Mouse (Mus musculus) embryonic fibroblast, embryonic 13.5 days (primary cell): ENCODE results near the gene Fnbp1l. TPM values are rescaled to one million over a fixed set of nuclear protein-coding genes. Genes with fewer than 3 reads are reported as not detected.

Experiments
- H3K27ac ChIP-seq: 2 replicates; pipeline ENCODE4 v1.5.1; 2012; ENCODE audit warnings: low read length, control low read depth, inconsistent platforms; ENCODE audit not compliant: insufficient read depth
- H3K4me1 ChIP-seq: 2 replicates; pipeline ENCODE4 v1.6.1; 2011; ENCODE audit warnings: low read length; ENCODE audit not compliant: control insufficient read depth, insufficient read depth
- H3K4me3 ChIP-seq: 2 replicates; pipeline ENCODE4 v1.5.1; 2011; ENCODE audit warnings: mild to moderate bottlenecking, control low read depth, low read length; ENCODE audit not compliant: insufficient read depth
- CTCF ChIP-seq: IDR thresholded peaks from 2 replicates; pipeline ENCODE4 v1.5.1; 2011; ENCODE audit warnings: mild to moderate bottlenecking, control low read depth, low read length, moderate library complexity, borderline replicate concordance; ENCODE audit not compliant: insufficient read depth
- POLR2A ChIP-seq: IDR thresholded peaks from 2 replicates; pipeline ENCODE4 v1.6.1; 2011; ENCODE audit warnings: low read depth, mild to moderate bottlenecking, control low read depth, low read length, moderate library complexity
- polyA plus RNA-seq: library from polyadenylated mRNA; stranded (reverse); fragments of >200 nt; gene quantifications from 2 replicates; pipeline ENCODE4 v1.2.4, GENCODE M21; 2011; ENCODE audit warnings: low read depth; ENCODE audit not compliant: missing spikeins, insufficient read length

Fnbp1l gene
- polyA plus RNA-seq, 1 experiment = 65.4 TPM

DNA sequence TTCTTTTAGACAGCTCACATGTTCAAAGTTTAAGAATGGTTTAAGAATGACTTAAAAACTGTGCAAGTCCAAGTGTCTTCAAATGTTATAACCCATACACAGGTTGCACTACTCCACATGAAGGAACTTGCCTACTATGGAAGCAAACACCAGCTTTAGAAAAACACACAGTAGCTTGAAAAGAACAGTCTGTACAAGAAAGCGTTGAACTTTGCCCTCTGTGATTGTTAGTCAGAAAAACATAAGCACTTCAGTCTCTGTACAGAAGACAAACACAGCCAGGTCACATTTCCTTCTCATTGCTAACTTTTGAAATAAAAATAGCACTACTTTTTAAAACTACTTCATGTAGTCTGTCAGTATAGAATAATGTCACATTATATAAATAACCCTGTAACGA is 80.7 kb downstream of the Fnbp1l start:
- TF ChIP-seq POLR2A (no peak), CTCF (no peak)
- Histone ChIP-seq H3K4me3 (no peak overlapping the region), H3K4me1 (no peaks in the 10 kb centered on the region), H3K27ac (no peak overlapping the region)

GRCm38 (mm10) chr3:122535938-122536703 is 83.4 kb downstream of the Fnbp1l start:
- TF ChIP-seq CTCF (no peak), POLR2A (no peak)
- Histone ChIP-seq H3K4me3 (no peak overlapping the region), H3K4me1 (no peaks in the 10 kb centered on the region), H3K27ac (no peak overlapping the region)

DNA sequence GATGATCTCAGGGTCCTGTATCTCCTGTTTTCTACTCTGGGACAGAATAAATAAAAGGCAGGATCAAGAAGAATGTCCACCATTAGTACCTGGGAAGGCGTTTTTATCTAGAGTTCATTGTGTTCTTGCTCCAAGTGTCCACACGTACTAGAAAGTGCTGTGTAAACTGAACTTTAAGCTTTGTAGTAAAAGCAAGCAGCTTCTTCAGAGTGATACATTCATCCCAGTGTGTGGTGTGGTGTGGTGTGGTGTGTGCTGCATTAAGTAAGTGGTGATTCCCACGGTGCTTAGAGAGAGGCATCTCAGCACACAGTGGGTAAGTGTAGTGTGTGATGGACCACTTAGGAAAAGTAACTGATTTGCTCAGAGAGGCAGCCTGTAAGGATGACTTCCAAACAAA is 91.0 kb downstream of the Fnbp1l start:
- Histone ChIP-seq H3K4me3 (no peak overlapping the region), H3K4me1 (no peaks in the 10 kb centered on the region; the same call in 1 of the 2 replicates), H3K27ac (no peak overlapping the region)
- no peak for TF ChIP-seq CTCF
- TF ChIP-seq POLR2A = no peak

DNA sequence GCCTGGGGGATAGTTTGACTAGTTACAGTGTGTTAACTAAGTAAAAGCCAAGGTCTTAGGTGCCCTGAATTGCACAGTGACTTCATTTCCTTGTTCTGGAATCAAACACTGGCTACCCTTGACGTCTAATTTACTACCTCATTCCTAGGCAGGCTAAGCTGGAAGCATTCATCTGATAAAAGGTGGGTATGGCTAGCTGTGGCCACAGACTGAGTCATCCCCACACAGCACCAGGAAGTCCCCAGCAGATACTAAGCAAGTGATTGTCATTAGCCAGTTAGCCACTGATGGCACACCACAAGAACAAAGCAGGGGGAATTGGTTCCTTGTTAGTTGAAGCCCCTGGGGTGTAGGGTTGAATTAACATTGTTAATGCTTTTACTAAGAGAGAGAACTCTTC is 98.2 kb downstream of the Fnbp1l start:
- Histone ChIP-seq H3K27ac (no peak overlapping the region), H3K4me3 (no peak overlapping the region), H3K4me1 (peaks cover 29% of the 10 kb centered on the region)
- no peak for TF ChIP-seq CTCF
- TF ChIP-seq POLR2A = no peak

GRCm38 (mm10) chr3:122520875-122521274 is 98.6 kb downstream of the Fnbp1l start:
- no peak overlapping the region for H3K27ac ChIP-seq
- no peak for TF ChIP-seq POLR2A
- no peak for TF ChIP-seq CTCF
- peaks cover 30% of the 10 kb centered on the region for H3K4me1 ChIP-seq
- no peak overlapping the region for H3K4me3 ChIP-seq

DNA sequence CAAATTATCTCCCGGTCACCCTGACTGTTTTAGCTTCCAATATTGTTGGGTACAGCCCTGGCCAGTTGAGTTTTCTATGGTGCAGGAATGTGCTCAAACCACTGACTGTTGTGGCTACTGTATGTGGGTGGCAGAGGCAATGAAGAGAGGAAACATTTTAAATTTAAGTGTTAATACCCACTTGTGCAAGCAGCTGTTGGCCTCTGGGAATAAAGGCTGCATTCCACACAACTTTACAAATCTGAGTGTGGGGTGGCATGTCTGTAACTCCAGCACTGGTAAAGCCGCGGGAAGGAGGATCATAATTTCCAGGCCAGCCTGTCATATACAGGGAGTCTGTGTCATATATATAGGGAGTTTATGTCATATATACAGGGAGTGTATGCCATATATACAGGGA is 99.2 kb downstream of the Fnbp1l start:
- TF ChIP-seq POLR2A (no peak), CTCF (no peak)
- Histone ChIP-seq H3K27ac (no peak overlapping the region), H3K4me3 (no peak overlapping the region), H3K4me1 (peaks cover 36% of the 10 kb centered on the region)

- no peak overlapping the region for H3K4me3 ChIP-seq
- H3K27ac ChIP-seq = no peak overlapping the region
- H3K4me1 ChIP-seq = peaks cover 40% of the 10 kb centered on the region
- TF ChIP-seq CTCF (no peak), POLR2A (no peak)
Measured at GRCm38 (mm10) chr3:122519082-122519481, 100.4 kb downstream of the Fnbp1l start.

DNA sequence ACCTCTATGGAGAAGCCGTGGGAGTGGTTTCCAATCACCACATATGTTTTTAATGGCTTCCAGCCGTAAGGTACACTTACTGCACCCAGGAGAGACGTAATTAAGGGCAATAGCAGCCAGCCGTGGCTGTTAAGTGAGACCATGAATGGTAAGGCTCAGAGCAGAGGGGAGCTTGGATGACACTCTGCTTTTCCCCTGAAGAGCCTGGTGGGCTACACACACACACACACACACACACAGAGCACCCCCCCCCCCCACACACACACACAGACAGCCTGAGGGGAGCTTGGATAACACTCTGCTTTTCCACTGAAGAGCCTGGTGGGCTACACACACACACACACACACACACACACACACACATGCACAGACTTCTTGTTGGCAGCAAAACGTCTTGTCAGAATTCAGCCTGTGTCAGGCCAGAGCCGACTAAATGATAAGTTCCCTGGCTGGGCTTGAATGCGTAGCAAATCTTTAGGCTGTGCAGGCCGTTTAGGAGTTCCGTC is 101.2 kb downstream of the Fnbp1l start:
- H3K4me3 ChIP-seq = no peak overlapping the region
- H3K27ac ChIP-seq = no peak overlapping the region; the same call in 1 of the 2 replicates
- H3K4me1 ChIP-seq = peaks cover 40% of the 10 kb centered on the region
- TF ChIP-seq POLR2A (no peak), CTCF (no peak)

DNA sequence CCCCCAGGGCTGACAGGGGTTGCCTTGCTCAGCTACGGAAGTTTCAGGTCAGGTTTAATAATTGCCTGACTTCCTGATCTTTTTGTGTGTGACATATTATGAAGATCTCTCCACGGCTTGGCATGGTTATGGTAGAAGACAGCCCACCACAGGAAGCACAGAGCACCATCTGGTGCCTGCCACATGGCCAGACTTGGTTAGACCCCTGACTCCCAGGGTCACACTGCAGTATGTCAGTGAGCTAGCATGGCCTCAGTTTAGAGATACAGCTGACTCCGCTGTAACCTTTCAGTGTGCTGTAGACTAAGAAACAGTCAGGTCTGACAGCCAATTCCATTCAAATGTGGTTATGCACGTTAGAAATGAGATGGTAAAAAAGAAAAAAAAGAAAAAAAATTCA is 101.8 kb downstream of the Fnbp1l start:
- TF ChIP-seq POLR2A (no peak), CTCF (no peak)
- Histone ChIP-seq H3K27ac (no peak overlapping the region), H3K4me3 (no peak overlapping the region), H3K4me1 (peaks cover 40% of the 10 kb centered on the region)

- peaks cover 44% of the 10 kb centered on the region for H3K4me1 ChIP-seq
Measured at GRCm38 (mm10) chr3:122516327-122516695, 103.2 kb downstream of the Fnbp1l start.

More at GRCm38 (mm10) chr3:122516327-122516695, 103.2 kb downstream of the Fnbp1l start:
- TF ChIP-seq POLR2A (no peak), CTCF (no peak)
- H3K4me3 ChIP-seq = no peak overlapping the region
- H3K27ac ChIP-seq = no peak overlapping the region
